Mouse (Mus musculus) intestine, embryonic 14.5 days (tissue): ENCODE measurements around the gene Slc38a8. TPM values are rescaled to one million over a fixed set of nuclear protein-coding genes. Genes with fewer than 3 reads are reported as not detected.

Source experiments
- ATAC-seq: fragments of 200-750 bp; cut with Nextera tagmentation; replicated peaks from 2 replicates; pipeline ENCODE4 v1.8.0; 2017; ENCODE audit warnings: low read depth, moderate number of reproducible peaks, moderate TSS enrichment, moderate library complexity; ENCODE audit not compliant: low FRiP score, low TSS enrichment
- DNase-seq: peaks from one replicate; pipeline ENCODE4 v3.0.0-alpha.2; 2018; ENCODE audit warnings: low spot score
- H3K27ac ChIP-seq: fragments of 300-500 bp; sonication (generic); 2 replicates; pipeline ENCODE4 v1.5.1; 2014; ENCODE audit warnings: low read depth, mild to moderate bottlenecking, control low read depth
- H3K27me3 ChIP-seq: fragments of 300-500 bp; sonication (generic); replicated peaks from 2 replicates; pipeline ENCODE4 v1.6.1; 2014; ENCODE audit warnings: low read length, control low read depth; ENCODE audit not compliant: control insufficient read depth, insufficient read depth
- H3K36me3 ChIP-seq: fragments of 300-500 bp; sonication (generic); 2 replicates; pipeline ENCODE4 v1.6.1; 2014; ENCODE audit warnings: low read length, control low read depth; ENCODE audit not compliant: control insufficient read depth, insufficient read depth
- H3K4me1 ChIP-seq: fragments of 300-500 bp; sonication (generic); replicated peaks from 2 replicates; pipeline ENCODE4 v1.6.1; 2014; ENCODE audit warnings: low read length, control low read depth, mixed read lengths; ENCODE audit not compliant: control insufficient read depth, insufficient read depth
- H3K4me2 ChIP-seq: fragments of 300-500 bp; sonication (generic); 2 replicates; pipeline ENCODE4 v1.6.1; 2014; ENCODE audit warnings: low read length
- H3K4me3 ChIP-seq: fragments of 300-500 bp; sonication (generic); 2 replicates; pipeline ENCODE4 v1.5.1; 2014; ENCODE audit warnings: low read depth, low read length, control low read depth, mixed read lengths
- H3K9ac ChIP-seq: fragments of 300-500 bp; sonication (generic); 2 replicates; pipeline ENCODE4 v1.6.1; 2014; ENCODE audit warnings: mild to moderate bottlenecking, low read length
- H3K9me3 ChIP-seq: fragments of 300-500 bp; sonication (generic); 2 replicates; pipeline ENCODE4 v1.6.1; 2016; ENCODE audit warnings: low read length, control low read depth; ENCODE audit not compliant: control insufficient read depth
- WGBS: fragments of 180-500 bp; shearing (Covaris S2); extraction: QIAGEN DNeasy Blood & Tissue Kit; methylation state at CpG from one replicate; pipeline ENCODE4 v1.1.7; 2014; 5-methylcytosine and 5-hydroxymethylcytosine counted together
- polyA plus RNA-seq: library from polyadenylated mRNA; unstranded; fragments of >200 nt; fragmentation: Nextera tagmentation; extraction: Ambion mirVana; gene quantifications from 2 replicates; pipeline ENCODE4 v1.2.1, GENCODE M21; 2014

The Slc38a8 gene
- polyA plus RNA-seq, 1 experiment from 2014 or later = 0.08 TPM

DNA sequence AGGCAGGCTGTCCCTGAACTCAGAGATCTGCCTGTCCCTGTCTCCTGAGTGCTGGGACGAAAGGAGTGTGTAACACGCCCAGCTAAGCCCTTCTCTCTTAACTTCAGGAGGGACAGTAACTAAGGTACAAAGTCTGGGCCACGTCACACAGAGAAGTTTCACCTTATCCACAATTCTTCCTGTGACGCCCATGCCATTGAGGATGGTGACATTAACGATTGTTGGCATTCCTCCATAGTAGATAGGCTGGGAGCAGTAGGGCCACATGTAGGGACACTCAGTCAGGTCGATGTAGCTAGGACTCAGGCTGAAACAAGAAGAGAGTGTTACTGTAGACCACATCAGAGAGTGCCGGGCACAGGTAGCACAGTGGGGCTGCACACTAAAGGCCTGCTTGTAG, 27.3 kb upstream of the Slc38a8 start:
- Histone ChIP-seq H3K9me3 (no peaks in the 10 kb centered on the region), H3K27ac (no peak overlapping the region), H3K4me1 (no peaks in the 10 kb centered on the region), H3K4me2 (no peak overlapping the region), H3K9ac (no peak overlapping the region), H3K4me3 (no peak overlapping the region), H3K27me3 (no peaks in the 10 kb centered on the region), H3K36me3 (peaks cover 98% of the 10 kb centered on the region)
- 91% methylated on average over 7 of the region's 7 CpGs for WGBS
- DNase-seq = no peak
- ATAC-seq = no peak

GRCm38 (mm10) chr8:119520102-119520501, 18.6 kb upstream of the Slc38a8 start:
- DNase-seq (no peak), ATAC-seq (no peak; the same call in 1 of the 2 replicates)
- H3K27me3 ChIP-seq = no peaks in the 10 kb centered on the region
- peaks cover 98% of the 10 kb centered on the region for H3K36me3 ChIP-seq
- H3K4me1 ChIP-seq = no peaks in the 10 kb centered on the region
- no peaks in the 10 kb centered on the region for H3K9me3 ChIP-seq
- no peak overlapping the region for H3K27ac ChIP-seq
- WGBS = 72% methylated on average over 7 of the region's 7 CpGs
- H3K4me3 ChIP-seq = no peak overlapping the region
- no peak overlapping the region for H3K9ac ChIP-seq
- H3K4me2 ChIP-seq = no peak overlapping the region

DNA sequence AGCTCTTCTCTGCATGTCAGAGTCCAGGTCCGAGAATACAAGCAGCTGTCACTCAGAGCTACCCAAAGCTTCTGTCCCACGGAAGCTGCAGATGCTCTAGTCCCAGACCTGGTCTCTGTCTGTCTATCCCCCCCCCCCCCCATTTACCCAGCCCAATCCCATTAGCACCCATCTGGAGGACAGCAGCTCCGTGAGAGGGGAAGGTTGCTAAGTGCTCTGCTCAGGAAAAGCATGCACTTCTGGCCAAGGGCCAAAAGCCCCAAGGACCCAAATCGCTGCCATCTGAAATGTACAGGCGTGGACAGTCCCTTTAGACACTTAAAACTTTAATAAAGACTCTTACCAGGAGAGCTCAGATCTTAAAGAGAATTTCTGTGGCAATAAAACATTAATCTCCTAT, 15.2 kb upstream of the Slc38a8 start:
- Histone ChIP-seq H3K9ac (no peak overlapping the region), H3K4me3 (no peak overlapping the region), H3K4me2 (no peak overlapping the region), H3K4me1 (no peaks in the 10 kb centered on the region), H3K27ac (no peak overlapping the region), H3K9me3 (no peaks in the 10 kb centered on the region), H3K36me3 (peaks cover 100% of the 10 kb centered on the region), H3K27me3 (no peaks in the 10 kb centered on the region)
- WGBS = 70% methylated on average over 5 of the region's 5 CpGs
- DNase-seq (no peak), ATAC-seq (no peak)

DNA sequence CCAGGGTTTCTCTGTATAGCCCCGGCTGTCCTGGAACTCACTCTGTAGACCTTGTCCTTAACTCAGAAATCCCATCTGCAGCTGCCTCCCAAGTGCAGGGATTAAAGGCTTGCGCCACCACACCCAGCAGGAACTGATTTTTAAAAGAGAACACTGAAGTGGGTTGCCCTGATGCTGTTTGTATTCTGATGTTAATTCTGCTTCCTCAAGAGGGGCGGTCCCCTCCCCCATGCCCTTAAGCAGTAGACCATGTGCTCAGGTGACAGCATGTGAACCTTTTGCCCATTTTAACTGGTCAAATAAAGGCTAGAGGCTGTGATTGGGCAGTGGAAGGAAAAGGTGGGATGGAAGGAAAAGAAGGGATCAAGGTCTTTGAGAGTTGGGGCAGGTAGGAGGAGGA, 14.3 kb upstream of the Slc38a8 start:
- Histone ChIP-seq H3K9me3 (no peaks in the 10 kb centered on the region), H3K27me3 (no peaks in the 10 kb centered on the region), H3K4me1 (no peaks in the 10 kb centered on the region), H3K4me2 (no peak overlapping the region), H3K9ac (no peak overlapping the region), H3K27ac (no peak overlapping the region), H3K36me3 (peaks cover 99% of the 10 kb centered on the region), H3K4me3 (no peak overlapping the region)
- ATAC-seq (no peak), DNase-seq (no peak)
- WGBS = 74% methylated on average over 3 of the region's 3 CpGs

- peaks cover 99% of the 10 kb centered on the region for H3K36me3 ChIP-seq
- ATAC-seq (no peak), DNase-seq (no peak)
These were observed 13.4 kb upstream of the Slc38a8 start for GRCm38 (mm10) chr8:119514940-119515339.

GRCm38 (mm10) chr8:119513405-119513804, 11.9 kb upstream of the Slc38a8 start:
- H3K9me3 ChIP-seq = no peaks in the 10 kb centered on the region
- H3K4me3 ChIP-seq = no peak overlapping the region
- H3K4me1 ChIP-seq = no peaks in the 10 kb centered on the region
- 81% methylated on average over 4 of the region's 4 CpGs for WGBS
- no peaks in the 10 kb centered on the region for H3K27me3 ChIP-seq
- H3K36me3 ChIP-seq = peaks cover 99% of the 10 kb centered on the region
- H3K4me2 ChIP-seq = no peak overlapping the region
- no peak overlapping the region for H3K9ac ChIP-seq
- DNase-seq (no peak), ATAC-seq (no peak)
- no peak overlapping the region for H3K27ac ChIP-seq

More at GRCm38 (mm10) chr8:119514940-119515339, 13.4 kb upstream of the Slc38a8 start:
- H3K9me3 ChIP-seq = no peaks in the 10 kb centered on the region
- no peak overlapping the region for H3K4me3 ChIP-seq
- no peak overlapping the region for H3K27ac ChIP-seq
- WGBS = 84% methylated on average over 3 of the region's 3 CpGs
- no peaks in the 10 kb centered on the region for H3K27me3 ChIP-seq
- H3K4me2 ChIP-seq = no peak overlapping the region
- H3K9ac ChIP-seq = no peak overlapping the region
- H3K4me1 ChIP-seq = no peaks in the 10 kb centered on the region

DNA sequence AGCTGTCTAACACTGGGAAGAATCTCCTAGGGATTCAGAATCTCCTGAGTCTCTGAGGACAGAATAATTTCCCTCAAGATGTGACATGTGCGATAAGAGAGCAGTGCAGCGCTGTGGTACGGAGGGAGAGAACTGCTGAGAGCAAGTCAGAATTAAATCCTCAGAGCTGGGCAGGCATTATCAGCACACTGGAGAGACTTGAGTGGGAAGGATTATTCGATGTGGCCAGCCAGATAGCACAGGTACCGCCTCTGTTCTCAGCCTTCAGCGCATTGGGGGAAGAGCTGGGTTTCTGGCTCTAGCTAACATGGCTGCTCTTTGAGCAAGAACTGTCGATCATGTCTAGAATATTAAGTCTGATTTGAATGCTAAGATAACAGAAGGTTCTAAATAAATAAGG, 10.2 kb upstream of the Slc38a8 start:
- H3K27ac ChIP-seq = no peak overlapping the region
- no peaks in the 10 kb centered on the region for H3K4me1 ChIP-seq
- H3K4me2 ChIP-seq = no peak overlapping the region
- H3K36me3 ChIP-seq = peaks cover 95% of the 10 kb centered on the region
- no peak overlapping the region for H3K4me3 ChIP-seq
- H3K9me3 ChIP-seq = no peaks in the 10 kb centered on the region
- H3K27me3 ChIP-seq = no peaks in the 10 kb centered on the region
- no peak for DNase-seq
- no peak overlapping the region for H3K9ac ChIP-seq
- 94% methylated on average over 7 of the region's 7 CpGs for WGBS
- ATAC-seq = no peak

GRCm38 (mm10) chr8:119510471-119510870, 9.0 kb upstream of the Slc38a8 start:
- Histone ChIP-seq H3K4me1 (no peaks in the 10 kb centered on the region), H3K27me3 (no peaks in the 10 kb centered on the region), H3K9me3 (no peaks in the 10 kb centered on the region), H3K27ac (no peak overlapping the region), H3K9ac (no peak overlapping the region), H3K4me2 (no peak overlapping the region), H3K36me3 (peaks cover 95% of the 10 kb centered on the region), H3K4me3 (no peak overlapping the region)
- DNase-seq = no peak
- WGBS = 84% methylated on average over 9 of the region's 9 CpGs
- ATAC-seq = no peak

- 78% methylated on average over 8 of the region's 8 CpGs for WGBS
- ATAC-seq = no peak
- no peak overlapping the region for H3K4me3 ChIP-seq
- H3K4me1 ChIP-seq = no peaks in the 10 kb centered on the region
- DNase-seq = no peak
- no peak overlapping the region for H3K9ac ChIP-seq
- no peaks in the 10 kb centered on the region for H3K27me3 ChIP-seq
- no peaks in the 10 kb centered on the region for H3K9me3 ChIP-seq
- H3K27ac ChIP-seq = no peak overlapping the region
- no peak overlapping the region for H3K4me2 ChIP-seq
- peaks cover 56% of the 10 kb centered on the region for H3K36me3 ChIP-seq
These were observed 4.6 kb upstream of the Slc38a8 start for GRCm38 (mm10) chr8:119506106-119506505.
